Mouse (Mus musculus) layer of hippocampus, adult 2 months (tissue): ENCODE measurements around the gene Zfp771. TPM values are rescaled to one million over a fixed set of nuclear protein-coding genes. Genes with fewer than 3 reads are reported as not detected.

Experiments used
- DNase-seq, 2 experiments: peaks; one replicate each; pipeline ENCODE4 v3.0.0; 2022; ENCODE audit warnings: low spot score in 2 of 2
- H3K27ac ChIP-seq: fragments of 200-600 bp; 2 replicates; pipeline ENCODE4 v1.8.1; 2022
- H3K4me3 ChIP-seq: fragments of 200-600 bp; 2 replicates; pipeline ENCODE4 v1.8.1; 2022; ENCODE audit warnings: mild to moderate bottlenecking
- CTCF ChIP-seq: fragments of 200-600 bp; conservative IDR thresholded peaks from 2 replicates; pipeline ENCODE4 v1.8.1; 2022; ENCODE audit warnings: antibody characterized with exemption, mild to moderate bottlenecking, moderate library complexity
- total RNA-seq, 2 experiments: library from RNA; stranded (reverse); gene quantifications; 2 replicates each; pipeline ENCODE4 v1.2.3; 2021

Gene Zfp771
- total RNA-seq, 2 experiments from 2014 or later = 68.3 to 69.2 TPM

DNA sequence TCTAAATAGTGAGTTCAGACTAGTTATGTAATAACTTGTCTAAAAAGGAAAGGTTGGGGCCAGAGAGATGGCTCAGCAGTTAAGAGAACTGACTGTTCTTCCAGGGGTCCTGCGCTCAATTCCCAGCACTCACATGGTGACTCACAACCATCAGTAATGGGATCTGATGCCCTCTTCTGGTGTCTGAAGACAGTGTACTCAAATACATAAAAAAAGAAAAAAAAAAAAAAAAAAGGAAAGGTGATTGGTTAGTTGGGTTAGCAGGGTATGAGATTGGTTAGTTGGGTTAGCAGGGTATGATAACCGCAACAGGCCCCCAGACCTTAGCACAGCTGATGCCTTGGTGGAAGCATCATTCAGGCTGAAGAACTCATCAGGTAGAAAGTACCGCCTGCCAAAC, 19.5 kb downstream of the Zfp771 start:
- H3K27ac ChIP-seq = no peak overlapping the region
- DNase-seq = no peak
- no peak for TF ChIP-seq CTCF
- no peak overlapping the region for H3K4me3 ChIP-seq

DNA sequence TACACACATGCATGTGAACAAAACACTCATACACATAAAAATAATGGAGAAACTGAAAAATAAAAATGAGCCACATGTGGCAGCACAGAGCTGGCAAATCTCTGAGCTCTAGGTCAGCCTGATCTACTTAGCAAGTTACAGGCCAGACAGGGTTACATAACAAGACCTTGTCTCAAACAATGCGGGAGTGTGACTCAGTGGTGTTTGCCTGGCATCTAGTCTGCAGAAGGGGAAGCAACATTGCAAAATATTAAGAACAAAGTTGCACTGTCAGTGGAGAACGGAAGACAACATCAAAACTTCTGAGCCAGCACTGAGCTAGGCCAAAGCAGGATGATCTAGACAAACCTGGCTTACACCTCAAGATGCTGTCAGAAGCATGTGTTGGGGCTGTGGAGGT, 26.2 kb downstream of the Zfp771 start:
- TF ChIP-seq CTCF = no peak
- Histone ChIP-seq H3K4me3 (no peak overlapping the region), H3K27ac (no peak overlapping the region)
- DNase-seq = no peak

GRCm38 (mm10) chr7:127270666-127271065, 26.6 kb downstream of the Zfp771 start:
- TF ChIP-seq CTCF = no peak
- Histone ChIP-seq H3K27ac (no peak overlapping the region), H3K4me3 (no peak overlapping the region)
- no peak for DNase-seq

DNA sequence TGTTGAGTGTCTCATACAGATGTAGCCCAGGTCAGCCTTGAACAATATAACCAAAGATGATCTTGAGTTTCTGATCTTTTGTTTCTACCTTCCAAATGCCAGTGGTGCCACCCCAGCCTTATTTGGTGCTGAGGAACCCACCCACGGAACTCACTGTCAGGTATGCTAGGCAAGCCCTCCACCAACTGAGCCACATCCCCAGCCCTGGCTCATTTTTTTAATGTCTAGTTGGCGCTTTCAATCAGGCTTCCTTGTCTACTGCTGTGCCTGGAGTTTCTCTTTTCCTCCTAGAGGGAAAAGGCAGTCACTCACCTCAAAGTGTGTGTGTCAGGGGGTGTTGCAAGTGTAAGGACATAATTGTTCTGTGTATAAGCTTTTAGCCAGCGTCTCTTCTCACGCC, 27.0 kb downstream of the Zfp771 start:
- no peak for DNase-seq
- no peak for TF ChIP-seq CTCF
- no peak overlapping the region for H3K27ac ChIP-seq
- no peak overlapping the region for H3K4me3 ChIP-seq

DNA sequence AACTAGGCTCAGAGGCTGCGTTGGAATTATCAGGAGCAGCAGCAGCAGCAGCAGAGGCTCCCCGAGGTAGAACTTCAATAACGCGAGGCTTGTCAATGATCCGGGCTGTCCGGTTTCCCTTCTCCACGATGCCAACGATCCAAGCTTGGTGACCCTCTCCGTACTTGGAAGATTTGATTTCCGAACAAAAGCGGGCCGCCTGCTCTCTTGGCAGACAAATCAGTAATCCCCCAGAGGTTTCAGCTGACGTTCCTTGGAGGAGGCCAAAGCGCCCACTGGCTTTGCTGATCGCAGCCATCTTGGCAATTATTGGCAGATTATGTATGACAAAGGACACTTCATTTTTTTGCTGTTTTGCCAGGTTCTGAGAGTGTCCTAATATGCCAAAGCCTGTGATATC, 28.5 kb downstream of the Zfp771 start:
- no peak for DNase-seq
- Histone ChIP-seq H3K27ac (no peak overlapping the region), H3K4me3 (peak overlapping the region; percentile 99; the same call in 1 of the 2 replicates)
- no peak for TF ChIP-seq CTCF

GRCm38 (mm10) chr7:127273118-127273923, 29.2 kb downstream of the Zfp771 start:
- peak; percentile 15; the same call in 1 of the 2 replicates for TF ChIP-seq CTCF
- Histone ChIP-seq H3K4me3 (peak overlapping the region; percentile 99), H3K27ac (peak overlapping the region; percentile 95)
- no peak for DNase-seq

- no peak for TF ChIP-seq CTCF
- Histone ChIP-seq H3K4me3 (peak within 1 kb of the TSS; percentile 99), H3K27ac (peak within 1 kb of the TSS; percentile 95)
- peak; percentile 92 to 93 for DNase-seq
Measured at GRCm38 (mm10) chr7:127273925-127274789, 30.1 kb downstream of the Zfp771 start, which contains the start of gene Sephs2. Gene Sephs2, minus strand, starts transcription at chr7:127274055.

GRCm38 (mm10) chr7:127276519-127276961, 32.5 kb downstream of the Zfp771 start:
- TF ChIP-seq CTCF = no peak

GRCm38 (mm10) chr7:127278311-127278710, 34.2 kb downstream of the Zfp771 start:
- TF ChIP-seq CTCF = peak; percentile 67
- no peak overlapping the region for H3K27ac ChIP-seq
- H3K4me3 ChIP-seq = no peak overlapping the region
- DNase-seq = no peak

More at GRCm38 (mm10) chr7:127276519-127276961, 32.5 kb downstream of the Zfp771 start:
- Histone ChIP-seq H3K4me3 (no peak overlapping the region), H3K27ac (no peak overlapping the region)
- no peak for DNase-seq

DNA sequence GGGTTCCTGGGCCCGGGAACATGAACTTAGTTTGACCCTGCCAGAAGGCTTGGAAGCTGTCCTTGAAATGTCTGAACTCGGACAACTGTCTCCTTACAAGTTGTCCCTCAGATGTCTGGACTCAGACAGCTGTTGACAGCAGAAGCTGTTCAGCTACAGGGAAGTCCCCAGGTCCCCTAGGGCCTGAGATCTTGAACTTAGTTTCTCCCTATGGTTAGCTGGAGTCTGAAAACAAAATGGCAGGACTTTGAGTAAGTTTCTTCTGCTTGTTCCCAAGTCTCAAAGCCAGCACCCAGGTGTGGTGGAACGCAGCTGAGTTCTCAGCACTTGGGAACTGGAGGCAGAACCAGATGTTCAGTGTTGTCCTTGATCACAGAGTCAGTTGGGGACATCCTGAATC, 36.0 kb downstream of the Zfp771 start:
- Histone ChIP-seq H3K4me3 (no peak overlapping the region), H3K27ac (no peak overlapping the region)
- DNase-seq = no peak
- TF ChIP-seq CTCF = no peak

GRCm38 (mm10) chr7:127281114-127281513, 37.0 kb downstream of the Zfp771 start:
- no peak for DNase-seq
- no peak overlapping the region for H3K27ac ChIP-seq
- H3K4me3 ChIP-seq = no peak overlapping the region
- TF ChIP-seq CTCF = no peak

DNA sequence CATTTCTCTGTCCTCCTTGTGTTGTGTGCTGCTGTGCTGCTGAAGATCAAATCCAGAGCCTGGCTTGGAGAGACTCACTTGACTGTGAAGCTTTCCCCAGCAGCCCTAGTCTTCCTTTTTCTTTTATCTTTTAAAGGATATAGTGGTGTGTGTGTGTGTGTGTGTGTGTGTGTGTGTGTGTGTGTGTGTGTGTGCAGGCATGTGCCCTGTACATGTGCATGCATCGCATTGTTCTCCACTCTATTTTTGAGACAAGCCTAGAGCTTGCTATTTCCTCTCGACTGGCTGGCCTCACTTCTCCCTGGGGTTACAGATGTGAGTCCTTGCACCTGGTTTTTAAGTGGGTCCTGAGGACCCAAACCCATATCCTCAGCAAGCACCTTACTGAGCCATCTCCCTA, 38.1 kb downstream of the Zfp771 start:
- no peak for DNase-seq
- TF ChIP-seq CTCF = no peak
- Histone ChIP-seq H3K27ac (no peak overlapping the region), H3K4me3 (no peak overlapping the region)

DNA sequence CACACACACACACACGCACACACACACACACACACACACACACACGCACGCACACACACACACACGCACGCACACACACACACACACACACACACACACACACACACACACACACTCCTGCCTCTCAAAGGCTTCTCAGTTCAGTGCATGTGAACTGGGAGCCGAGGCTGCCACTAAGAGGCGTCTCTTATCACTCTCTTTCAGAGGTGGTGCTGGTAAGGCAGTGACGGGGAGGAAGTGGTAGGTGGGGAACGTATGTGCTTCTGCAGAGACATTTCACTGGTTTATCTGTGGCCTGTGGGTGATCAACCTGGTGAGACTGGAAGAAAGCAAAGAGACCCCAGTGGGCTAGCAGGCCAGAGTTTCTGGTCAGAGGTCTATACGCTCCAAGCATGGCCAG, 41.1 kb downstream of the Zfp771 start:
- no peak for TF ChIP-seq CTCF
- no peak overlapping the region for H3K4me3 ChIP-seq
- no peak overlapping the region for H3K27ac ChIP-seq
- DNase-seq = no peak
